Mouse (Mus musculus): ENCODE measurements around the gene Gmeb2. TPM values are rescaled to one million over a fixed set of nuclear protein-coding genes. Genes with fewer than 3 reads are reported as not detected.
A peak's percentile ranks its signal among the peaks of the same experiment; 100 is the strongest.

Gmeb2 gene
- polyA plus RNA-seq, 1 experiment: 12.8 TPM

DNA sequence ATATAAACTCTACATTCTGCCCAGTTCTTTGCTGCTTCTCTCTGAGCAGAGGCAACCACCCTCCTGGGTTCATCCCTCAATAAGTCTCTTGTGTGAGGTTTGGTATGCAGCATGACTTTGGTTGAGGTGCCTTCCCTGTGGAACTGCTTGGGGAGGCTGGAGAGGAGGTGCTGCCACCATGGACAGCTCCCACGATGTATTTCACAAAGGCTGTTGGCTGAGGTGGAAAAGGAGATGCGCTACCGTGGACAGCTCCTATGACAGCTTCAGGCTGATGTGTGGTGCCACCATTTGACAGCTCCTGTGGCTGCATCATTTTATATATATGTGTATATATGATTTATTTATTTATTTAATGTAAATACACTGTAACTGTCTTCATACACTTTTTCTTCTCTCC, 14.2 kb upstream of the Gmeb2 start:
- TF ChIP-seq POLR2A (IDR thresholded peaks at IDR 0.05; ENCODE audit: low read depth, low read length): no peak
- no peak for TF ChIP-seq CTCF (conservative IDR thresholded peaks at IDR 0.05; ENCODE audit: insufficient read depth, insufficient read length, low read depth, low read length)
- DNase-seq: no peak
- H3K4me3 ChIP-seq (ENCODE audit: insufficient read depth, low read depth, low read length): no peak overlapping the region
- H3K27me3 ChIP-seq (replicated peaks; ENCODE audit: control insufficient read depth, insufficient read depth, low read length): no peaks in the 10 kb centered on the region
- no peaks in the 10 kb centered on the region; the same call in 1 of the 2 replicates for H3K4me1 ChIP-seq (ENCODE audit: control insufficient read depth, insufficient read depth, low read length)
- WGBS: 40% methylated on average over 3 of the region's 3 CpGs
- H3K27ac ChIP-seq (ENCODE audit: insufficient read depth, low read depth, low read length): no peak overlapping the region
- H3K36me3 ChIP-seq (ENCODE audit: control insufficient read depth, insufficient read depth, low read length): no peaks in the 10 kb centered on the region

DNA sequence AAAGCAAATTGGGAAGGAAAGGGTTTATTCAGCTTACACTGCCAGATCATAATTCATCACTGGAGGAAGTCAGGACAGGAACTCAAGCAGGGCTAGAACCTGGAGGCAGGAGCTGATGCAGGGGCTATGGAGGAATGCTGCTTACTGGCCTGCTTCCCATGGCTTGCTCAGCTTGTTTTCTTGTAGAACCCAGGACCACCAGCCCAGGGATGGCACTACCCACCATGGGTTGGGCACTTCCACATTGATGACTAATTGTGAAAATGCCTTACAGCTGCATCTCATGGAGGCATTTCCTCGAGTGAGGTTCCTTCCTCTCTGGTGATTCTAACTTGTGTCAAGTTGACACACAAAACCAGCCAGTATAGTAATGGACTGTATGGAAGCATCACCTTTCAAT, 3.1 kb upstream of the Gmeb2 start:
- TF ChIP-seq POLR2A (IDR thresholded peaks at IDR 0.05; ENCODE audit: low read depth, low read length) (no peak), CTCF (conservative IDR thresholded peaks at IDR 0.05; ENCODE audit: insufficient read depth, insufficient read length, low read depth, low read length) (no peak)
- 38% methylated on average over 1 of the region's 1 CpGs for WGBS

DNA sequence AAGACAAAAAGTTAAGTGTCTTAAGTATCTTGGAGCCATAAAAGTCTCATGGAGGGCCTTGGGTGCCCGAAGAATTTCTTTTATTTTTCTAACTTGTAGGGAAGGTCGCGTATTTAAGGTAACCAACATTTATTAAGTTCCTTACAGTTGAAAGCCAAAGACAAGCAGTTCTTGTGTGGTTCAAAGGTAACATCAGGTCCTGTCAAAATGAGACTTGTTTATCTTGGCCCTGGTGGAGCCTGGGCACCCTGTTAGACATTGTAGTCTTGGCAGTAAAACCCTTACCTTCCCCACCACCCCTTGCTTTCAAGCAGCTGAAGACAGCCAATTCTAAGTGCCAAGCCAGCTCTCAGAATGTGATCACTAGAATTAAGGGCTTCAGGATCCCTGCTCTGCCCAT, 856 bp upstream of the Gmeb2 start:
- no peaks in the 10 kb centered on the region for H3K36me3 ChIP-seq (ENCODE audit: control insufficient read depth, insufficient read depth, low read length)

More for the DNA sequence above, 3.1 kb upstream of the Gmeb2 start:
- Histone ChIP-seq H3K27me3 (replicated peaks; ENCODE audit: control insufficient read depth, insufficient read depth, low read length) (no peaks in the 10 kb centered on the region), H3K4me1 (ENCODE audit: control insufficient read depth, insufficient read depth, low read length) (peaks cover 13% of the 10 kb centered on the region; the same call in 1 of the 2 replicates), H3K4me3 (ENCODE audit: insufficient read depth, low read depth, low read length) (no peak overlapping the region), H3K36me3 (ENCODE audit: control insufficient read depth, insufficient read depth, low read length) (no peaks in the 10 kb centered on the region), H3K27ac (ENCODE audit: insufficient read depth, low read depth, low read length) (no peak overlapping the region)
- no peak for DNase-seq

GRCm38 (mm10) chr2:181287338-181287957, 387 bp downstream of the Gmeb2 start:
- H3K4me1 ChIP-seq (ENCODE audit: control insufficient read depth, insufficient read depth, low read length): peaks cover 13% of the 10 kb centered on the region; the same call in 1 of the 2 replicates
- 1% methylated on average over 48 of the region's 71 CpGs for WGBS
- peak overlapping the region; percentile 90 for H3K4me3 ChIP-seq (ENCODE audit: insufficient read depth, low read depth, low read length)
- H3K27me3 ChIP-seq (replicated peaks; ENCODE audit: control insufficient read depth, insufficient read depth, low read length): no peaks in the 10 kb centered on the region
- no peak for TF ChIP-seq CTCF (conservative IDR thresholded peaks at IDR 0.05; ENCODE audit: insufficient read depth, insufficient read length, low read depth, low read length)
- TF ChIP-seq POLR2A (IDR thresholded peaks at IDR 0.05; ENCODE audit: low read depth, low read length): no peak
- peak overlapping the region; percentile 89 for H3K27ac ChIP-seq (ENCODE audit: insufficient read depth, low read depth, low read length)
- no peaks in the 10 kb centered on the region for H3K36me3 ChIP-seq (ENCODE audit: control insufficient read depth, insufficient read depth, low read length)
- peak; percentile 87 for DNase-seq

More for the DNA sequence above, 856 bp upstream of the Gmeb2 start:
- Histone ChIP-seq H3K27ac (ENCODE audit: insufficient read depth, low read depth, low read length) (peak overlapping the region; percentile 34; the same call in 1 of the 2 replicates), H3K4me1 (ENCODE audit: control insufficient read depth, insufficient read depth, low read length) (peaks cover 13% of the 10 kb centered on the region; the same call in 1 of the 2 replicates), H3K27me3 (replicated peaks; ENCODE audit: control insufficient read depth, insufficient read depth, low read length) (no peaks in the 10 kb centered on the region), H3K4me3 (ENCODE audit: insufficient read depth, low read depth, low read length) (peak overlapping the region; percentile 50; the same call in 1 of the 2 replicates)
- TF ChIP-seq POLR2A (IDR thresholded peaks at IDR 0.05; ENCODE audit: low read depth, low read length) (no peak), CTCF (conservative IDR thresholded peaks at IDR 0.05; ENCODE audit: insufficient read depth, insufficient read length, low read depth, low read length) (no peak)
- 44% methylated on average over 3 of the region's 3 CpGs for WGBS
- DNase-seq: peak; percentile 63

DNA sequence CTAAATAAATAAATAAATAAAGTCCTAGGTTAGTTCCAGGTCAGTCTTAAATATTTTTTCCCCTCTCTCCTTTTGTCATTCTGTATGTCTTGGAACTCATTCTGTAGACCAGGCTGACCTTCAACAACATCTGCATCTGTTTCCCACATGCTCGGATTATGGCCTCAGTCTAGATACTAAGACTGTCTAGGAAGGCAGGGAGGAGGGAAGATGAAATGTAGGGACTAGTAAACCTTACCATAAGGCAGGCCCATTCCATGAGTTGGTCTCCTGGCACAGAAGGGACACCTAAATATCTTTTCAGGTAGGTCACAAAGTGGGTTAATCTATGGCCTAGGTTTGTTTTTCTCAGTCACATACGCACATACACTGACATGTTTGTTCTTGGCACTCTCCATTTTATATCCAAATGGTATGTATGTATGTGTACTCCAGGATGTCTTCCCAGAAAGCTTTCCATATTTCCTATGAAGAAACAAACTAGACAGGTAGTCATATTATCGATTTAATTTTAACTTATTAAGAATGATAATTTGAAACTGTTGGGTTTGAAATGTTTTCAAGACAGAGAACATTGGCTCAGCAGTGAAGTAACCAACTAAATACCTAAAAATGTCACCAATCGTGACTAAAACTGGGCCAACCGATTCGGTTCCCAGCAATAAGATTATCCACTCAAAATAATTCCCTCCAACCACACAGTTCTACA, 1.1 kb downstream of the Gmeb2 start:
- Histone ChIP-seq H3K36me3 (ENCODE audit: control insufficient read depth, insufficient read depth, low read length) (no peaks in the 10 kb centered on the region), H3K4me3 (ENCODE audit: insufficient read depth, low read depth, low read length) (peak overlapping the region; percentile 90), H3K27ac (ENCODE audit: insufficient read depth, low read depth, low read length) (peak overlapping the region; percentile 89), H3K4me1 (ENCODE audit: control insufficient read depth, insufficient read depth, low read length) (peaks cover 13% of the 10 kb centered on the region; the same call in 1 of the 2 replicates), H3K27me3 (replicated peaks; ENCODE audit: control insufficient read depth, insufficient read depth, low read length) (no peaks in the 10 kb centered on the region)
- WGBS: 44% methylated on average over 6 of the region's 6 CpGs
- no peak for DNase-seq
- TF ChIP-seq CTCF (conservative IDR thresholded peaks at IDR 0.05; ENCODE audit: insufficient read depth, insufficient read length, low read depth, low read length): no peak
- no peak for TF ChIP-seq POLR2A (IDR thresholded peaks at IDR 0.05; ENCODE audit: low read depth, low read length)

GRCm38 (mm10) chr2:181279968-181280367, 7.9 kb downstream of the Gmeb2 start:
- no peak overlapping the region for H3K27ac ChIP-seq (ENCODE audit: insufficient read depth, low read depth, low read length)
- no peak for TF ChIP-seq POLR2A (IDR thresholded peaks at IDR 0.05; ENCODE audit: low read depth, low read length)
- H3K36me3 ChIP-seq (ENCODE audit: control insufficient read depth, insufficient read depth, low read length): peaks cover 1% of the 10 kb centered on the region; the same call in 1 of the 2 replicates
- WGBS: 48% methylated on average over 1 of the region's 1 CpGs
- H3K4me1 ChIP-seq (ENCODE audit: control insufficient read depth, insufficient read depth, low read length): 0 out of 2 replicates have a peak, but pooled peaks cover 2% of the 10 kb centered on the region
- no peaks in the 10 kb centered on the region for H3K27me3 ChIP-seq (replicated peaks; ENCODE audit: control insufficient read depth, insufficient read depth, low read length)
- no peak for DNase-seq
- H3K4me3 ChIP-seq (ENCODE audit: insufficient read depth, low read depth, low read length): no peak overlapping the region

DNA sequence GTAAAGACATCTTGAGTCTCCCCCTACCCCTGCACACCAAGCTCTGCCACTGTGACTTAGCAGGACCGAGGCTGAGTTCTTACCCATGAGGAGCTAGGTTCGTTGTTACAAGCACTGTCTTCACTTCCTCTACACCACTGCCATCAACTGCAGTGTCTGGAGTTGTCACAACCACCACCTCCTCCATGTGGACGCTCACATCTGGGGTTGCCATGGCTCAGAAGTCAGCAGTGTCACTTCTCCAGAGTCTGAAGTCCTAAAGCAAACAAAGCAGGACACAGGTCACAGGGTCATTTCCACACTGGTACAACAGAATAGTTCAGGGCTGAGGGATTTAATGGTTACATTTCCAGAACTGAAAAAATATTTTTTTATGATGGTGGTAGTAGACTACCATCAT, 10.0 kb downstream of the Gmeb2 start:
- no peak overlapping the region for H3K27ac ChIP-seq (ENCODE audit: insufficient read depth, low read depth, low read length)
- peaks cover 1% of the 10 kb centered on the region; the same call in 1 of the 2 replicates for H3K36me3 ChIP-seq (ENCODE audit: control insufficient read depth, insufficient read depth, low read length)
- no peaks in the 10 kb centered on the region for H3K27me3 ChIP-seq (replicated peaks; ENCODE audit: control insufficient read depth, insufficient read depth, low read length)
- H3K4me1 ChIP-seq (ENCODE audit: control insufficient read depth, insufficient read depth, low read length): 0 out of 2 replicates have a peak, but pooled peaks cover 2% of the 10 kb centered on the region
- H3K4me3 ChIP-seq (ENCODE audit: insufficient read depth, low read depth, low read length): no peak overlapping the region
- no peak for TF ChIP-seq POLR2A (IDR thresholded peaks at IDR 0.05; ENCODE audit: low read depth, low read length)
- TF ChIP-seq CTCF (conservative IDR thresholded peaks at IDR 0.05; ENCODE audit: insufficient read depth, insufficient read length, low read depth, low read length): no peak
- DNase-seq: no peak
- 63% methylated on average over 3 of the region's 3 CpGs for WGBS

Data from kidney, adult 2 months (tissue).